Mouse (Mus musculus): ENCODE results near the gene BC052040.

DNA sequence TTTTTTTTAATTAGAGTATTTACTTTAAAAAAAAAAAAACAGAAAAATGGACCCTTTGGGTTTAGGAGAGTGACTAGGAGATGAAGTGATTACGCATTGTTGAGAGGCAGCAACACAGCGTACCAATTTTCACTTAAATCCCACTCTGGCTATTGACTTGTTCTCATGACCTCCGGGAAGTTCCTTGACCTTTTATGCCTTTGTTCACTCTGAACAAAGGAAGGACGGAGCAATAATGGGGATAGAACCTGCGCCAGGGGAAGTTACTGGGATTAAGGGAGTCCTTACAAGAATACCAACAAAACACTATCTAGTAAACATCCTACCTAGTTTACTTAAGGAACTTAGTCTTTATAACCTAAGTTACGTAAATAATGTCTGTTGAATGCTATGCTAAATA lies 1.5 kb upstream of the BC052040 start:
- TF ChIP-seq CTCF (IDR thresholded peaks at IDR 0.05), result no peak
- no peak for TF ChIP-seq POLR2A (IDR thresholded peaks at IDR 0.05; ENCODE audit: insufficient read depth, low read depth, low read length)

Data from heart, adult 2 months (tissue).